Mouse (Mus musculus) urinary bladder, postnatal 14 days (tissue): ENCODE data around the gene Cog5.
A peak's percentile ranks its signal among the peaks of the same experiment; 100 is the strongest.

Source experiments
- DNase-seq: peaks from one replicate; pipeline ENCODE4 v3.0.0; 2021; ENCODE audit warnings: low spot score

Gene Cog5

DNA sequence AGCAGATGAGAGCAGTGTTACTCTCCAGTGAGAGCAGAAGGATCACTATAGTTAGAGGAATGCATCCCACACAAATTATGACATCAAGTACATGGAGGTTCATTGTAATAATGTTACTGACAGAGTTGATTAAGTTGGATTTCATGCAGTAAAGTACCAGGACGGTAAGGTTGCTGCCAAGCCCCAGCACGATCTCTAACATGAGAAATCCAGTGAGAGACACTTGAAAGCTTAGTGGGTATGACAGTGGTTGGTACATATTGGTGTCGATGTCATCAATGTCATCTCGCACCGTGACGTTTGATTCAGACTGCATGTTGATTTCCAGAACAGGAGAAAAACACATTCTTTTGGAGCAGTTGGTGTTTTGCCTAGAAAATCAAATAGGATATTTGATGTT is 55.0 kb downstream of the Cog5 start:
- no peak for DNase-seq

- no peak for DNase-seq
These were observed 57.6 kb downstream of the Cog5 start for GRCm38 (mm10) chr12:31712233-31712632.

DNA sequence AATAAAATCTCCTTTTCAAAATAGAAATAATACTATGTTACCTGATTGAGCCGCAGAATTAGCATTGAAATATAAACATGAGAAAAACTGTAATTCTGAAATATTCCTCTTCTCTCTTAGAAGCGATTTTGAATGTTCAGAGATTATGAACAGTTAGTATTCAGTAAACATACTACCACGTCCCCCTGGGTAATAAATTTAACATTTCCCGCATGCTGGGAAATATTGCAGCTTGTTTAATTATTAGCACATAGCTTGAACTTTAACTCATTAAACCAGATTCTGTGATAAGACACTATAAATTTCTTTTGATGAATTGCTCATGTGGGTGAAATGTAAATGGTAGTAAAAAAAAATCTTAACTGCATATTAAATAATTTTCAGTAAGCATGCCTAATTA is 58.1 kb downstream of the Cog5 start:
- no peak for DNase-seq

DNA sequence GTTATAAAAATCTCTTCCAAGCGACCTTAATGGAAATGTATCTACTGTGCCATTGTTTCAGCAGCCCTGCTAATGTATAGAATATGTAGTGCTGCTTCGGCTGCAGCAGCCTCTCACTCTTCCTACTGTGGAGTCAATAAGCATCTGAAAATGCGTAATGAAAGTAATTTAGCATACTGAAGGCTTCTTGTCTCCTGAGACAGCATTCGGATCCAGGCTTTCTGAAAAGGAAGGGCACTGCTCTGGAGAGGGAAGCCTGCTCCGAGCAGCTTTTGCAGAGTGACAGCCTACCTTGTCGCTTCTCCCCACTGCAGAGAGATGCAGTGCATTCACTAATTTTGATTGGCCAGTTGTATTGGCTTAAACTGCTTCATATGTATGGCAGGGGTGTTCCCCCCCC is 58.9 kb downstream of the Cog5 start, which contains the start of gene Gpr22:
Gene Gpr22, minus strand, starts transcription at position 348 of the 400 bp plus-strand sequence.
- DNase-seq: no peak

DNA sequence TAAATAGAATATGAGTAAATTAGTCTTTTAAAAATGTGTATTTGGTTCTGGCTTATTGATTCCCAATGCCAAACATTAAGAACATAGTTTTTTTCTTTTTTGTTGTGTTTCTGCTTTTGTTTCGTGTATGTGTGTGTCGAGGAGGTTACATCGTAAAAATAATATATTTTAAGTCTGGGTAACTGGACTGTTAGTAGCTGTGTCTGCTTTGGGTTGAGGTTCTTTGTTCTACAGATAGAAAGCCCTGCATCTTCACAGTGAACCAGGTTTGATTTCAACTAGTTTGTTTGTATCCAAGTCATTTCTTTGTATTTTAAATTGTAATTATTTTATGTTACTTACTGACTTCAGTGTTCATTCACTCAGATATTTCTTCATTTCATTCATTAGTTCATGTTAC is 59.4 kb downstream of the Cog5 start:
- DNase-seq: no peak

DNA sequence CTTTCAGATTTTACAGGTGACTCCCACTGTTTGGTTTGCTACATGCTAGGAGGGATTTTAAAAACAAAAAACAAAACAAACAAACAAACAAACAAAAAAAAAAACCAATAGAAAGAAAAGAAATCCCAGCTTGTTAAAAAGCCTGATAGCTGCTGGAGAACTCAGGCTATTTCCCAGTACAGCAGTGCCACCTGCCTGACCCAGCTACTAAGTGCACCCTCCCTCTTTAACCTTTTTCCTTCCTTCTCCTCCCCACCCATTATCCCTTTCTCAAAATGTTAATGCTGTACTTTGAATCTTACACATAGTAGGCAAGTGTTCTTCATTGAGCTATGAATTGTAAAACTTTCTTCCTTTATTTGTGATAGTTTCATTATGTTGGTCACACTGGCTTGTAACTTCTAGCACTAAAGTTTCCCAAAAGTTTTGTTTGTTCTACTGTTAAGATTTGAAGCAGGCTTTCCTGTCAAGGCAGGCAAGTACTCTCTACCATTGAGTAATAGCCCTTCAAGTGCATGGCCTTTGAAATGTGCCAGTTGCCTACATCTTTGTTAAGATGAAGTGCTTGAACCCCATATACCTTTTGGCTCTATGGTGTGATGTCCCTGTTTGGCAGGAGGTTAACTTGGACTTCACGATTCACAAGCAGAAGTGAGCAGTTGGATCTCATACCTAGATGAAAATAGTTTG is 65.1 kb downstream of the Cog5 start:
- peak; percentile 20 for DNase-seq

DNA sequence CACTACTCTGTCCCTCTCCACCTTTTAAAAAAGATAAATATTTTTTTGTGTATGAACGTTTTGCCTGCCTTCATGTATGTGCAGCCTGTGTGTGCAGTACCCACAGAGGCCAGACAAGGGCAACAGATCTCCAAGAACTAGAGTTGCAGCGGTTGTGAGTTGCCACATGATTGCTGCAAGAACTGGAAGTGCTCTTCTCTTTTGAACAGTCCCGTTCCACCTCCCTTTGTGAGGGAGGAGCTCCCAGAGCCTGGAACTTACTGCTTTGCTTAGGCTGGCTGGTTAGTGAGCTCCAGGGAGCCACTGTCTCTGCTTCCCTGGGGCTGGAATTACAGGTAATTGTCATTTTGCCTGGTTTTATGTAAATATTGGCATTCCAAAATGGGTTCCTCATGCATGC is 69.9 kb downstream of the Cog5 start:
- DNase-seq: no peak

DNA sequence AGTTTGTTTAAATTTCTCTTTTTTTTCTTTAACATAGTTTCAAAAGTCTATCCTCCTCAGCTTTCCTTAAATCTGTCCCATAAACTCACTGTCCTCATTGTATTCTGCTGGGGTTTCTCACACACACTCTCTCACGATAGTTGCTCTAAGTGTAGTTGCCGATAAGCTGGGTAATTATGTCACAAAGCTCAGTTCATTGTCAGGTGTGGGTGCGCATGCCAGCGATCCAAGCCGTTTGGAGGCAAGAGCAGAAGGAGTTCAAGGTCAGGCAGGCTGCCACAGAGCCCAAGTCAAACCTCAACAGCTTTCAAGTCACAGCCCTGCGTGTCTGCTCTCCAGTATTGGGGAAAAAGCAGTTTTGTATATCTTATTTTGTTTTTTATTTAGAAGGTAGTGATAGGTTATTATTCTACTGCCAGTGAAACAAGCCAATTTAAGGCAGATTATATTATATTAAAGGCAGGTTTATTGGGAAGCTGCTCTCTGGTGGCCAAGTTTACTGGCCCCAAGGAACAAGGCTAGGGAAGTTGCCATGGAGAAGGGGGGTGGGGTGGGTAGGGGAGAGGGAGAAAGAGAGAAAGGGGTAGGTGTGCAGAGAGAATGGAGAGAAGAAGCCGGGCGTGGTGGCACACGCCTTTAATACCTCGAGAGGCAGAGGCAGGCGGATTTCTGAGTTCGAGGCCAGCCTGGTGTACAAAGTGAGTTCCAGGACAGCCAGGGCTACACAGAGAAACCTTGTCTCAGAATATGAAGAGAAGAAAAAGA is 71.0 kb downstream of the Cog5 start:
- DNase-seq: no peak

GRCm38 (mm10) chr12:31726707-31727106 is 72.0 kb downstream of the Cog5 start:
- DNase-seq: no peak

- DNase-seq: no peak
These were observed 75.5 kb downstream of the Cog5 start for GRCm38 (mm10) chr12:31730126-31730525.

- no peak for DNase-seq
These were observed 79.9 kb downstream of the Cog5 start for GRCm38 (mm10) chr12:31734616-31735015.

- no peak for DNase-seq
These were observed 92.6 kb downstream of the Cog5 start for GRCm38 (mm10) chr12:31747301-31747700.

DNA sequence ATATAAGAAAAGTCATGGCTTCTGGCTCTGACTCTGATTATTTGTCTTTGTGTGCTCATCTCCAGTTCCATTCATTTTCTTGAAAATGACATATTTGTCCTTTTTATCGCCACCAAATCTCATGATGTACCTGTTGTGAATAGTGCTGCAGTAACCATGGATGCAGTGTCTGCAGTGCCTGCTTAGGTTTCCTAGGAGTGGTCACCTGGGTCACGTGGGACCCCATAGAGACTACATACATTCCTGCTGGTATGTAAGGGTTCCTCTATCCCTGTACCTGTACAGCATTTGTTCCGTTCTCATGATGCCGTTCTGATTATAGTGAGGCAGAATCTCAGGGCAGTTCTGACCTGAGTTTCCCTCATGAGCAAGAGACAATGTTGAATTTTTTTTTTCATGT is 95.2 kb downstream of the Cog5 start:
- DNase-seq: no peak

DNA sequence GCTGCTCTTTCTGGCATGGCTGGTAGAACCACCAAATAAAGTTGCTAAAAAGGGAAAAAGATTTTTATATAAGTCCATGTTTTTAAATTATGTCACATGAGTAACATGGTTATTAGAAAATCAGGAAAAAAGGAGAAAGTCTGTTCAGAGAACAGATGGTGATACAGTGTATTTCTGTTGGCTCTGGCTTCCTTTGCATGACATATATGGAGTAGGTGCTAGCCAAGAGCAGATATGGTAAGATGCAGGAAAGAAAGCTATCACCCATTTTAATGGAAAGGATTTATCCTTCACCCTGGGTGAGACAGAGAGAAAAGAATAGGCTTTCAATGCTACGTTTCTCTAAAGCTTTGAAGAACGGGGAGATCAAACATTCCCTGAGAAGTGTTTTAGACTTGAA is 99.8 kb downstream of the Cog5 start:
- DNase-seq: no peak

GRCm38 (mm10) chr12:31755885-31756755 is 101.5 kb downstream of the Cog5 start:
- no peak for DNase-seq

DNA sequence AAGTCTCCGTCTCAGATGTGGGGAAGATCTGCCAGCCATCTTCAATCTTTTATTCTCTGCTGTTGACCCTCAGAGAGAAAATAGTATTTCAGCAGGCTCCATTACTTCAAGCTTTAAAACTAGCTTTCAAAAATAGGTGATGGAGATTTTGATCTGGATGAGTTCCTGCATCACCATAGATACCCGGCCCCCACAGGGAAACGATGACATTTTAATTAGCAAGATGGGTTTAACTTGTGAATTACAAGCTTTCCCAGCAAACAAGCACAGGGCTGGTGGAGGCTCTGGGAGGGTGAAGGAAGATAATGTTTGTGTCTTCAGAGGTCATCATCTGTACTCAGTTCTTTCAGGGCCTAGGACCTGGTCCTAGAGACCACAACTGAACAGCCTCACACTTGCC is 118.9 kb downstream of the Cog5 start:
- DNase-seq: no peak

DNA sequence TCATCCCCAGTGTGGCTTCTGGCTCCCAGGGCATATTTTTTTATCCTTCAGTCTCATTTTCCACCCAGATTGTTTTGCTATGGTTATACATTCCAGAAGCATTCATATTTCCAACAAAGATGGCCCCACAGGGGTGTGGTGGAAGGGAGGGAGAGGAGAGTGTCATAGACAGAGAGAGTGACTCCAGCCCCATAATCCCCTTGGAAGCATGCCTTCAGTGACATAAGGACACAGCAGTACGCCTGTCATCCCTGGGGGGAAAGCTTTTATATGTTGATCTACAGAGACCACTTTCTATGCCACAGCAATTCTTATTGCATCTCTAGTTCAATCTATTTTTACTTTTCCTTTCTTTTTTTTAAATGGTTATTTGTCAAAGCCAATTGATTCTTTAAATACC is 129.6 kb downstream of the Cog5 start:
- no peak for DNase-seq

- no peak for DNase-seq
These were observed 133.9 kb downstream of the Cog5 start for GRCm38 (mm10) chr12:31788530-31788929.

- DNase-seq: no peak
These were observed 151.9 kb downstream of the Cog5 start for GRCm38 (mm10) chr12:31806410-31807154.

DNA sequence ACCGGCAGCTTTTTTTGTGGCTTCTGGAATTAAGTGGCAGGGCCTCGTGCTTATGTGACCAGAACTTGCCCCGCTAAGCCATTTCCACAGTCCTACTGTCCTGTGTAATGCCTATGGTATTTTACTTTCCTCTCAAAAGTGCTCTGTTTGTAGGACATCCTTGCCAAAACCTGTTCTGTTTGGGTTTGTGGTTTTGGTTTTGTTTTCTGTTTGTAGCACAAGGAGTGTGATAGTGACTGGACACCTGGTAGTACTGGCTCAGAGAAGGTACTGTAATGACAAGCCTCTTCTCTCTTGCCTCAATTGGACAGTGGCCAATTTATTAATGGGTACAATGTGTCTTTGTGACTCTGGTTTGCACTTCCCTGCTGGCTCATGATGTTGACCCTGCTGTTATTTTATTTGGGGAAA is 163.4 kb downstream of the Cog5 start:
- DNase-seq: no peak

GRCm38 (mm10) chr12:31819096-31819495 is 164.4 kb downstream of the Cog5 start:
- DNase-seq: no peak

DNA sequence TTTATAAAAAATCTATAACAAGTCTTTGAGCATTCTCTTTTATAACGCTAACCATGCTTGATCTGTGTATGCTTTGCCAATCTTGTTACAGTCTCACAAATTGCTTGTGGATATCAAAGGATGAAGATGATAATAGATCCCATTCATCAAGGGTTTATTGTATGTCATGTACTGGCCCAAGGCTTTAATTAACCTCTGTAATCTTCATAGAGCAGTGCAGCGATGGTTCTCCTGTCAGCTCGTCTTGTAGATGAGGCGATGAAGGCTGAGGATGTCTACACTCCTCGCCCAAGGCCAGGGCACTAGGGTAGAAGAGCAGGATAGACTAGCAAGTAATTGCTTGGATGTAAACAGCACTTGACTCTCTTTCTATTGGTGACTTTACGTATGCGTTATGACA is 164.9 kb downstream of the Cog5 start:
- no peak for DNase-seq
